Mouse (Mus musculus) erythroblast, embryonic 14.5 days (primary cell): Measurements from ENCODE around the gene Cd63.

ENCODE experiments used
- GATA1 ChIP-seq: IDR thresholded peaks from 2 replicates; pipeline ENCODE4 v1.6.1; 2012; ENCODE audit warnings: low read length, inconsistent platforms, mixed read lengths
- TAL1 ChIP-seq: IDR thresholded peaks from 3 replicates; pipeline ENCODE4 v1.6.1; 2012; ENCODE audit warnings: low read length, inconsistent platforms, mixed read lengths

DNA sequence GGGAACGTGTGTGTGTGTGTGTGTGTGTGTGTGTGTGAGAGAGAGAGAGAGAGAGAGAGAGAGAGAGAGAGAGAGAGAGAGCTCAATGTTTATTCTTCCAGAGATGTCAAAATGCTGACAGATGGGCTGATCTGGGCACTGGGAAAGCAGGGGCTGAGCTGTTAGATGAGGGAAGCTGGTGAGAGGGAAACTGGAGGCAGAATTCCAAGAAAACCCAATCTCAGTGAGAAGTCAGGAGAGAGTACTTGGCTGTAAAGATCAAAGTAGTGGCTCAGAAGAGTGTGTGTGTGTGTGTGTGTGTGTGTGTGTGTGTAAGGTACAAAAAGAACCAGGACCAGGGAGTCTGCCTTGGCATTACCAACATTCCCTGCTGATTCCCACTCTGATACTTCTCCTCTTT lies 3.3 kb upstream of the Cd63 start:
- TF ChIP-seq GATA1 (no peak), TAL1 (no peak)
